Mouse (Mus musculus) C2C12 (cell line): ENCODE measurements at regions not wholly inside any gene's neighbourhood (a gene's known extent, or its start where the extent isn't known, plus 50 kb on each side); places are given as distances from the start of the nearest gene placed in this dataset.

ENCODE experiments used
- H3K27me3 ChIP-seq: one replicate; pipeline ENCODE4 v1.6.1; 2011; ENCODE audit not compliant: control insufficient read depth, insufficient read depth, insufficient read length
- H3K36me3 ChIP-seq: one replicate; pipeline ENCODE4 v1.6.1; 2011; ENCODE audit not compliant: control insufficient read depth, insufficient read depth
- H3K4me3 ChIP-seq: one replicate; pipeline ENCODE4 v1.5.1; 2011; ENCODE audit warnings: mild to moderate bottlenecking, control low read depth; ENCODE audit not compliant: poor library complexity, insufficient read depth, severe bottlenecking
- H3K79me2 ChIP-seq: one replicate; pipeline ENCODE4 v1.6.1; 2011; ENCODE audit not compliant: control insufficient read depth, insufficient read depth
- H3K79me3 ChIP-seq: one replicate; pipeline ENCODE4 v1.6.1; 2011; ENCODE audit warnings: low read depth, control low read depth
- H3ac ChIP-seq: one replicate; pipeline ENCODE3; 2011; ENCODE audit warnings: low read depth; ENCODE audit not compliant: control insufficient read depth, insufficient read length
- CEBPB ChIP-seq: IDR thresholded peaks from one replicate; pipeline ENCODE4 v1.6.1; 2011; ENCODE audit warnings: low read depth, mild to moderate bottlenecking, control low read depth, moderate library complexity
- CTCF ChIP-seq: IDR thresholded peaks from one replicate; pipeline ENCODE4 v1.5.1; 2011; ENCODE audit not compliant: control insufficient read depth, insufficient read depth, insufficient read length
- FOSL1 ChIP-seq: IDR thresholded peaks from one replicate; pipeline ENCODE4 v1.8.0; 2011; ENCODE audit warnings: mild to moderate bottlenecking, low read length; ENCODE audit not compliant: poor library complexity, insufficient read depth, severe bottlenecking
- MAX ChIP-seq: IDR thresholded peaks from one replicate; pipeline ENCODE4 v1.6.1; 2011; ENCODE audit warnings: mild to moderate bottlenecking, control low read depth
- MYOD1 ChIP-seq: IDR thresholded peaks from one replicate; pipeline ENCODE4 v1.6.1; 2011; ENCODE audit warnings: low read depth; ENCODE audit not compliant: control insufficient read depth, insufficient read length
- MYOG ChIP-seq: IDR thresholded peaks from one replicate; pipeline ENCODE4 v1.6.1; 2011; ENCODE audit not compliant: control insufficient read depth, insufficient read length; ENCODE audit errors: extremely low read depth
- USF1 ChIP-seq: IDR thresholded peaks from one replicate; pipeline ENCODE4 v1.6.1; 2011; ENCODE audit warnings: low read depth, mild to moderate bottlenecking, control low read depth, moderate library complexity

DNA sequence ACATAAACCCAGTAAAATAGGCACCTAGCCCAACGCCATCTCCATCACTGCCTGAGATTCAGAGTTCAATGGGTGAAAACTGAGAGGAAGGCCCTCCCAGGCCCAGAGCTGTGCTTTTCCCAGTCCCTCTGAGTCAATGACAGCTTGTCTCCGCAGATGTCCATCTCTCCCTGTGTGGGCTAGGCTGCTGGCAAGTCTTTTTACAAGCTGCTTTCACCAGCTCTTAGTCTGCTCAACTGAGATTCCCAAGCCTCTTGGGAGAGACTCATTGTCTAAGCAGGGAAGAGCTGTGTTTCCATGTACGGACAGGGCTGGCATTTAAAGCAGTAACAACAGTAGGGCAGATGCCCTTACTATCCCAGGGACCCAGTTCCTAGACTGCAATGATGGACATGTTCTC lies 585.5 kb upstream of the Gm19410 start:
- Histone ChIP-seq H3K27me3 (no peaks in the 10 kb centered on the region), H3K4me3 (no peak overlapping the region), H3K36me3 (no peaks in the 10 kb centered on the region), H3K79me2 (no peaks in the 10 kb centered on the region), H3ac (no peak overlapping the region), H3K79me3 (no peaks in the 10 kb centered on the region)
- TF ChIP-seq USF1 (no peak), MAX (no peak), MYOG (no peak), FOSL1 (no peak), CEBPB (no peak), MYOD1 (no peak), CTCF (no peak)

DNA sequence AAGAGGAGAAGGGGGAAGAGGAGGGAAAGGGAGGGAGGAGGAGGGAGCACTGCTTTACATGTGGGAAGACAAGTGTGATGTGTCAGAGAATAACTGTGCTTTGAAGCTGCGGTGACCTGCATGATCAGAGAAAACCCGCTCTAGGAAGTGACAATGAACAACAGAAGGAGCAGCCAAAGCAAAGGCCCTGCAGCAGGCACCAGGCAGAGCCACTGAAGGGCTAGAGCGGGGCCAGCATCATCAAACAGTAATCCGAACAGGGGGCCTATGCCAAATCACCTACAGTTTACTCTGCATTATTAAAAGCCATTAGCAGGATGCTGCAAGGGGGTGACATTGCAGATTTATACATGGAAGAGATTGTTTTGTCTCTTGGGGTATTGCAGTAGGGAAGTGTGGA lies 583.4 kb upstream of the Gm19410 start:
- Histone ChIP-seq H3K79me3 (no peaks in the 10 kb centered on the region), H3K36me3 (no peaks in the 10 kb centered on the region), H3K27me3 (no peaks in the 10 kb centered on the region), H3K79me2 (no peaks in the 10 kb centered on the region), H3K4me3 (no peak overlapping the region), H3ac (no peak overlapping the region)
- TF ChIP-seq MYOG (no peak), CEBPB (no peak), MAX (no peak), CTCF (no peak), FOSL1 (no peak), MYOD1 (no peak), USF1 (no peak)

DNA sequence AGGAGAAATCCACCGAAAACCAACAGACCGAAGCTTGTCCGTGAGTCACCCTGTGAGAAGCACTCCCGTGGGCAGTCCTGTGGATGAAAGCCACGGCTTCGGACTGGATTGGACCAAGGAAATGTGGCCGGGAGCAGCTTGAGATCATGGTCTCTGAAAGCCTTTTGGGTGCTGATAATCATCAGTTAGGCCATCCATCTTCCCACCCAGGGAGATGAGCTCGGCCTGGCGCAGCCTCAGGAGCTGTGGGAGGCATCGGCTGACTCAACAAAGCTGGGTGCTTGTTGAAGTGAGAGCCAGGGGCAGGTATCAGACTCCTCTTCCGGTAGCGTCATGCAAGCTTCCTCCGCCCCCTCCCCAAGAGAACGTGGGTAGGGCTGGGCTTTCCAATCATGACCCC lies 582.2 kb upstream of the Gm19410 start:
- Histone ChIP-seq H3K4me3 (no peak overlapping the region), H3K36me3 (no peaks in the 10 kb centered on the region), H3K79me2 (no peaks in the 10 kb centered on the region), H3K79me3 (no peaks in the 10 kb centered on the region), H3K27me3 (no peaks in the 10 kb centered on the region), H3ac (no peak overlapping the region)
- TF ChIP-seq CTCF: no peak
- no peak for TF ChIP-seq MYOG
- no peak for TF ChIP-seq CEBPB
- no peak for TF ChIP-seq USF1
- no peak for TF ChIP-seq MYOD1
- no peak for TF ChIP-seq MAX
- TF ChIP-seq FOSL1: no peak

DNA sequence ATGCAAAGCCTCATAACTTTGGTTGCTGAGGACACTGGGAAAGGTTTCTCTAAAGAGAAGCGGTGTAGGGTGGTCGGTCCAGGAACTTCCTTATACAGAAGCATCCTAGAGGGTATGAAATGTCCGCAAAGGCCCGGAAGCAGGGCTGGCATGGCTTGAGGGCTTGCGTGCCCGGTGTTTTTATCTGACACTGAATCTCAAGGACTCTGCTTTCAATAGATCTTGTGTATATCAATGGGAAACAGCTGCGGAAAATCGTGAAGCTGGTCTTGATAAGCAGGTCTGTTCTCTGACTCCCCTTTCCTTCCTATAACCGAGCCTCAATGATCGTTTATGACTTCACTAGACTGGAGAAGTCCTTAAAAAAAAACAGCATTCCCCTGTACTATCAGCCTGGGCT lies 580.4 kb upstream of the Gm19410 start:
- no peak for TF ChIP-seq MYOG
- TF ChIP-seq CEBPB: no peak
- TF ChIP-seq MAX: no peak
- TF ChIP-seq CTCF: no peak
- no peak for TF ChIP-seq FOSL1
- no peak for TF ChIP-seq USF1
- TF ChIP-seq MYOD1: no peak
- no peaks in the 10 kb centered on the region for H3K79me3 ChIP-seq
- no peaks in the 10 kb centered on the region for H3K27me3 ChIP-seq

DNA sequence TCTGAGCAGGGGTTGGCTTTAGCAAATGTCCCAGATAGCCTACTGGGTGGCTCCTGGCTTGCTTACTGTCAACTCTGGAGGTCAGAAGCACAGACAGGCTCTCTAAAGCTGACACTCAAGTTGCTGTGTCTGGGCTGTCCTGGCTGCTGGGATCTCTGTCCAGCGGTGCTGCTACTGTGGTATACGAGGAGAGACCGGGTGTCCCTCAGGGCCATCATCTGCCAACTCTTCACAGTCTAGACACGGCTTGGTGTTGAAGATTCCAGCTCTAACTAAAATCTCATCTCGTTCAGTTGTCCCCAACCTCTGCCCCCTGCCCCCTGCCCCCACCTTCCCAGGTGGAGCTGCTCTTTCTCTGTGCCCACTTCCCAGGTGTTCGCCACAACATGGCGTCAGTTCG lies 577.1 kb upstream of the Gm19410 start:
- Histone ChIP-seq H3K79me2 (no peaks in the 10 kb centered on the region), H3K36me3 (no peaks in the 10 kb centered on the region), H3K27me3 (no peaks in the 10 kb centered on the region), H3ac (no peak overlapping the region), H3K4me3 (no peak overlapping the region), H3K79me3 (no peaks in the 10 kb centered on the region)
- TF ChIP-seq USF1: no peak
- no peak for TF ChIP-seq MYOD1
- TF ChIP-seq CEBPB: no peak
- no peak for TF ChIP-seq CTCF
- no peak for TF ChIP-seq MAX
- TF ChIP-seq MYOG: no peak

More for the DNA sequence above, 580.4 kb upstream of the Gm19410 start:
- Histone ChIP-seq H3ac (no peak overlapping the region), H3K36me3 (no peaks in the 10 kb centered on the region), H3K4me3 (no peak overlapping the region), H3K79me2 (no peaks in the 10 kb centered on the region)

DNA sequence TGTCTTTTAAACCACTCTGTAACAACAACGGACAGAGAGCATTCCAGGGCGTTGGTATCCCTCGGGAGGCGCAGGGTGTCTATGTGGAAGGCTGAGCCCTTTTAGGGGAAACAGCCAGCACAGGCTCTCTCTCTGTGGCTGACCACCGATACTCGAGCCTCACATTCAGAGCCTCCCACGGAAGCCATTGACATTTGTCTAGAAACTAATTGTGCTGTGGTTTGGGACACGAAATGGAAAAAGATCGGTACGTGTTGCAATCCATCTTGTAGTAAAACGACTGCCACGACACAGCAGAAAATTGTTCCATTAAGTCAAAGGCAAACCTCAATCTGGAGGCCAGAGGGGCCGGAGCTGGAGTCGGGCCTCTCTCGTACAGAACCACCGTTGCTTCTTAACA lies 575.9 kb upstream of the Gm19410 start:
- no peaks in the 10 kb centered on the region for H3K36me3 ChIP-seq
- no peaks in the 10 kb centered on the region for H3K27me3 ChIP-seq
- H3K4me3 ChIP-seq: no peak overlapping the region
- H3K79me2 ChIP-seq: no peaks in the 10 kb centered on the region
- TF ChIP-seq CTCF (no peak), FOSL1 (no peak), MYOD1 (no peak), USF1 (no peak), CEBPB (no peak), MAX (no peak), MYOG (no peak)
- H3K79me3 ChIP-seq: no peaks in the 10 kb centered on the region
- H3ac ChIP-seq: no peak overlapping the region
